Mouse (Mus musculus) brown adipose tissue, adult 24 weeks (tissue): ENCODE results near the gene Cd63. TPM values are rescaled to one million over a fixed set of nuclear protein-coding genes. Genes with fewer than 3 reads are reported as not detected.

Source experiments
- H3K27ac ChIP-seq: fragments of 200-500 bp; replicated peaks from 2 replicates; pipeline ENCODE4 v1.5.1; 2012; ENCODE audit warnings: low read depth, mild to moderate bottlenecking, low read length
- H3K4me1 ChIP-seq: fragments of 200-500 bp; 2 replicates; pipeline ENCODE4 v1.6.1; 2012; ENCODE audit warnings: low read length, mixed read lengths; ENCODE audit not compliant: control insufficient read depth, insufficient read depth, insufficient read length
- H3K4me3 ChIP-seq: fragments of 200-500 bp; 2 replicates; pipeline ENCODE4 v1.5.1; 2012; ENCODE audit warnings: low read depth, mild to moderate bottlenecking, low read length, moderate library complexity; ENCODE audit not compliant: insufficient read depth
- polyA plus RNA-seq: library from polyadenylated mRNA; stranded (reverse); fragments of >200 nt; gene quantifications from 2 replicates; pipeline ENCODE4 v1.2.4, GENCODE M21; 2012; ENCODE audit not compliant: missing spikeins, insufficient read depth, insufficient read length

Gene Cd63
- polyA plus RNA-seq, 1 experiment: 59.5 TPM

DNA sequence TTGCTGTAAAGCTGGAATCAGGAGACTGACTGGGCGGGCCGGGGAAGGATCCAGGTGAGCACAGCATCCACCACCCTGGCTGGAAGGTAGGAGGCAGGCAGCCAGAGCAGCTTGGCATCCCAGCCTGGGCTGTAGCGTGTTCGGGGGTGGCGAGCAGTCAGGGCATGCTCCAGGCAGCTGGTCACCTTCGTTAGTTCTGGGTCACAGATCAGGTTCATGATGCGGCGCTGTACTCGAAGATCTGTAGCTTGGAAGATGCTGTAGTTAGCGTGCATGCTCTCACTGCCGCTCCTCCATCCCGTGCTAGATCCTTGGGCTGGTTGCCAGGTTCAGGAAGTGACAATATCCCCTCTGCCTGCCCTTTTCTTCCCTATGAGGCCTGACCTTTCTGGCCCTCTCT is 12.9 kb downstream of the Cd63 start:
- no peak overlapping the region for H3K27ac ChIP-seq
- peaks cover 2% of the 10 kb centered on the region; the same call in 1 of the 2 replicates for H3K4me1 ChIP-seq
- H3K4me3 ChIP-seq: no peak overlapping the region

DNA sequence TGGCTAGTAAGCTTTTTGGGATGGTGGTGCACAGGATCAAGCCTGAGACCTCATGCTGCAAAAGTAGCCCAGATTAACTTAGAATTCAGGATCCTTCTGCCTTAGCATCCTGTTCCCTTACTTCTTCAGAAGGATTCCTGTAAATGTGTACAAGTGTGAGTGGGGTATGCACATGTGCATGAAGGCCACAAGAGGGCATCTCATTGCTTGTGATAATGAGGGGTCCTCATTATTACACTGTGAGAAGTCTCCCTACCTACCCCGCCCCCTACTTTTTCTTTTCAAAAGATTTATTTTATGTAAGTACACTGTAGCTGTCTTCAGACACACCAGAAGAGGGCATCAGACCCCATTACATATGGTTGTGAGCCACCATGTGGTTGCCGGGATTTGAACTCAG is 14.8 kb downstream of the Cd63 start:
- Histone ChIP-seq H3K4me3 (no peak overlapping the region), H3K4me1 (peaks cover 2% of the 10 kb centered on the region; the same call in 1 of the 2 replicates), H3K27ac (no peak overlapping the region)

DNA sequence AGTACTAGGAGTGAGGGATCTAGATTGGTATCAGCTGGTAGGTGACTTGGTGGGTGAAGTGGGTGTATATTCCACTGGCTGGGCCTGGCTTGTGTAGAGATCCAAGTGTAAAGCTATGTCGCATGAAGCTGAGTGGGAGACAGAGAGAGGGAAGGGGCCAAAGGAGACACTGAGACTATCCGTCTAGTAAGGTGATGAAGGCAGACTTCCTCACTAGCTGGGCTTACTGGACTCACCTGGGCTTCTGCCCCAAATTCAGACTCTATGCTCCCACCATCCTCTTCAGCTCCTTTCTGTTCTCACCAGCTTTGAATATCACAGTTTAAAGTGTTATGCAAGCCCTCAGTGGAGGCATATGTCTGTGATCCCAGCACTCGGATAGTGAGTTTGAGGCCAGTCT is 15.9 kb downstream of the Cd63 start:
- Histone ChIP-seq H3K27ac (no peak overlapping the region), H3K4me3 (no peak overlapping the region)

DNA sequence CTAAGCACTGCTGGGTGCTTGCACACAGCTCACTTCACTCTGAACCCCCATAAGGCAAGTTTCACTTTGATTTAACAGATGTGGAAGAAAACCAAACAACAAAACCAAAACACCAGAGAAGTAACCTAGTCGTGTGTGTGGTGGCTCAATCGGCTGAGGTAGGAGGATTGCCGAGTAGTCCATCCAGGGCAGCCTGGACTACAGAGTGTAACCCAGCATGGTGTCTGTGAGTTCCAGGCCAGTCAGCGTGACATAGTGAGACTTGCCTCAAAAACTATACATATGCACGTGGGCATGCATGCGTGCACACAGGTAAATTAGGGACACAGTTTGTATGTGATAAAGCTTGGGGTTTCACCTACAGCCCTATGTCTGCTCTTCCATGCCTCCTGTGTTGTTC is 16.6 kb downstream of the Cd63 start:
- Histone ChIP-seq H3K4me1 (peaks cover 10% of the 10 kb centered on the region), H3K4me3 (no peak overlapping the region), H3K27ac (no peak overlapping the region)

More for the DNA sequence above, 15.9 kb downstream of the Cd63 start:
- H3K4me1 ChIP-seq: peaks cover 4% of the 10 kb centered on the region

DNA sequence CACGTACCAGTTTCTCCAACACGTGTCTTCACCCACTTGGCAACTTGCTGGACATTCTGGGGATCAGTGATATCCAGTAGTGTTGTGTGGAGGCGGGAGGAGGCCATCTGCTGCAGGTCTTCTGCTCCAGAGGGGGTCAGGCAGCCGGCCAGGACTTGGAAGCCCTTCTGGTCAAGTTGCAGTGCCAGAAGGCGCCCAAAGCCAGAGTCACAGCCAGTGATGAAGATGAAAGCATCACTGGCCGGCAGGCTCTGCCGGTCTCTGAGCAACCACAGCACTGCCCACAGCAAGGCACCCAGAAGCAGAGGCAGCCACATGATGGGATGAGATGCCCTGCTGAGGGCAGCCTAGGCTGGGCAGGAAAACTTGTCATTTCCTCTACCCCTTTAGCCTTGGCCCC is 17.5 kb downstream of the Cd63 start:
- H3K27ac ChIP-seq: no peak overlapping the region
- H3K4me1 ChIP-seq: peaks cover 10% of the 10 kb centered on the region
- H3K4me3 ChIP-seq: no peak overlapping the region

DNA sequence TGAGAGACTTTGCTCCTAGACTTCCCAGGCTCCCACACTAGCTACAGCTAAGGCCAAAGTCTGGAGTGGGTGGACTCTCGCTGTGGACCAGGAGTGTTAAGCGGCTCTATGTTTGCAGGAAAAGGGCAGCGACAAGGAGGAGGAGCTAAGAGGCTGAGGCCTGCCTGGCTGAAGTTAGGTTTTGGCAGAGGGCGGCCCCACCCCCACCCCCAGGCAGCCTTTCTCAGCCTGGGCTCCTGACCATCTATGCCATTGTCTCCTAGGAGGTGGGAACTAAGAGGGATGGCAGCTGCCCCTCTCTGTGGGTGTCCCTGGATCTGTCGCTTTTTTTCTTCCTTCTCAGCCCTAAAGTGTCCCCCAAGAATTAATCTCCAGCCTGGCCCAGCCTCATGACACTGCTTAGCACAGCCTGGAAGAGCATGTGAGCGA is 18.4 kb downstream of the Cd63 start:
- no peak overlapping the region for H3K4me3 ChIP-seq
- peak overlapping the region; percentile 30 for H3K27ac ChIP-seq

DNA sequence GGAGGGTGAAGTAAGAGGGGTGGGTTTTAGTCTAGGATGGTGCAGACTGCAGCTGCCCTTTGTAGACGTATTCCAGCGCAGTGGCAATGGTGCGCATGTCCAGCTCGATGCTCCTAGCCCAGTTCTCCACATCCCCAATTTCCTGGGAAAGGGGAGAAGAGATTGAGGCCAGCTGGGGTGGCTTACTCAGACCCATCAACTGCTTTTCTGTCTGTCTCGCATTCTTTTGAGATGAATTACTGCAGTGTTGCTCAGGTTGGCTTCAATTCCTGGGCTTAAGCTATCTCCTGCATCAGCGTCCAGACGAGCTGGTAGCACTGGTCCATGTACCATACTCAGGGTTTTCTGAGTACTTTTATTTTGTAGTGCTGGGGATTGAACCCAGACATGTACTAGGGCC is 19.2 kb downstream of the Cd63 start:
- Histone ChIP-seq H3K27ac (peak overlapping the region; percentile 30), H3K4me1 (peaks cover 11% of the 10 kb centered on the region; the same call in 1 of the 2 replicates), H3K4me3 (no peak overlapping the region)

More for the DNA sequence above, 18.4 kb downstream of the Cd63 start:
- peaks cover 9% of the 10 kb centered on the region; the same call in 1 of the 2 replicates for H3K4me1 ChIP-seq

DNA sequence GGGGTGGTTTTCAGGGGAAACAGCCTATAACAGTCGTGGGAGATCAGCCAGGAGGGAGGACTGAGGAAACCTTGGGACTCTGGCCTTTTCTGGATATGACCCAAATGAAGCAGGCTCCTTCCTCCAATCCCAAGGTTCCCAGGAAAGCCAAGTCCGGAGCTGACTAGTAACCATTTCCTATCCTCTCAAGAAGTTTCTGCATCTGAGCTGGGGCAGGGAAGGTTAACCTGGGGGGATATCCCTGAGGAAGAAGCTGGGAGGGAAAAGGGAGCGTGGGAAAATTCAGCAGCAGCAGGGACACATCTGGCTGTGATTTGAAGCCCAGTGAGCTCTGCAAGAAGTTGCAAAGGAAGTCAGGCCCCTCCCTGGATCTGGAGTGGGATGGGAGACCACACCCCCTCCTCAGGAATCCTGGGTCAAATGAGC is 20.0 kb downstream of the Cd63 start:
- peaks cover 11% of the 10 kb centered on the region; the same call in 1 of the 2 replicates for H3K4me1 ChIP-seq
- peak overlapping the region; percentile 47 for H3K27ac ChIP-seq
- no peak overlapping the region for H3K4me3 ChIP-seq

DNA sequence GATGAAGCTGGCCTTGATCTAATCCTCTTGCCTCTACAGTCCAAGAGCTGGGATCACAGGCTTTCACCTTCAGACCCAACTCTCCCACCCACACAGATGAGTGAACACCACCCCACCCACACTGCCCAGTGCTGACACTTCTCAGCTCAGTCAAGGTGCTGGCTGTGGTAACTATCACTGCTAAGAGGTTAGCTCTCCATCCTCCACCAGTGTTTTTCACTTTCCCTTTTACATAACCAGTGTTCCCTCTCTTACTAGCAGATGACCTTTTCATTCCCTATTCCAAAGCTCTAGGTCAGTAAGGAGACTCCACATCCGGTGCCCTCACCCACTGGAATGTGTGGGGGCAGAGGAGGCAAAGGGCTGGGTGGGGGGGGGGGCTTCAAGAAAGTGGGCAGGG is 20.5 kb downstream of the Cd63 start:
- Histone ChIP-seq H3K27ac (peak overlapping the region; percentile 47), H3K4me3 (no peak overlapping the region), H3K4me1 (peaks cover 11% of the 10 kb centered on the region; the same call in 1 of the 2 replicates)

DNA sequence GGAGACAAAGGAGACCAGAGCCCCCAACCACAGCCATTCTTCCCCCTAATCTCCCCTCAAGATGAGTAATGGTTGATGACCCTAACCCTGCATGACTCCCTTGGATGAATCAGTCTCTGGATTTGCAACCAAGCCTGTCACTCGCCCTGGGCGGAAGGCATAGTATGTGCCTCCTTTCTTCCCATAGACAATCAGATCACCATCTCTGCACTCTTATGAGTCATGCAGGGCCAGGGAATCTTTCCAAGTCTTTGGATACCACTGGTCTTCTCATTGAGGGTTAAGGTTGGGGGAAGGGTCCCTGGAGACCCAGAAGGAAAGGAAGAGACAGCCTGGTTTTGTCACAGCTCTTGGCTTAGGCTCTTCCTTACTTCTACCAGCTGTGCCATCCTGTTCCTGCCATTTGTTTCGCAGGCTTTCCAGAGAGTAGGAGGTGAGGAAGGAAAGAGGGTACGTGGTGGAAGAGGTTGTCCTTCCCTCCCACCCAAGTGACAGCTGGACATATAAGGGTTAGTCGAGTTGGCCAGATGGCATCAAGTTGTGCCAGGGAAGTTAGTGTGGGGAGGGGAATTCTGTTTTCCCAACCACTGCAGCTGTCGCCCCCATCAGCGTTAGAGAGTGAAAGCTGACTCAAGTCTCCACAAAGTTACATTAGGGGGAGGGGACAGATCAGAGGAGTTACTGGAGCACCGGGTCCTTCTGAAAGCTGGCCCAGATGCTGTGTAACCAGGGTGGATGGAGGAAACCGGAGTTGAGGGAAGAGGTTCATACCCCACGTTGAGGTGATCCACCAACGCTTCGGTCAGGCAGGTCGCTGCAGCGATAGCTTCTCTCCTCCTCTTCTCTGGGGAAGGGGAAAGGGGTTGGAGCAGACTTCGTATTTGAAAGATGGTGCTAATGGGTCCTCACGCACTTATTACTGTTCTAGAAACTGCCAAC is 21.4 kb downstream of the Cd63 start:
- H3K4me3 ChIP-seq: peak overlapping the region; percentile 74
- peak overlapping the region; percentile 45 for H3K27ac ChIP-seq
- H3K4me1 ChIP-seq: peaks cover 11% of the 10 kb centered on the region; the same call in 1 of the 2 replicates

DNA sequence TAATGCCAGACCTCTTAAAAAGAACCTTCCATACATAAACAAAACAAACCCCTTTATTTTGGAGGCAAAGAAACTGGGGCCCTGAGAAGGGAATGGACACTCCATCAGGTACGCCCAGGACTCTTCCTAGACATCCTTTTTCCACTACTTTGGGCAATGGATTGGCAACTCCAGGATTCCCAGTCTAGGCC is 21.9 kb downstream of the Cd63 start, which contains the start of gene Rdh5:
Gene Rdh5, minus strand, starts transcription at position 67 of the 191 bp plus-strand sequence.
- Histone ChIP-seq H3K4me1 (peaks cover 11% of the 10 kb centered on the region; the same call in 1 of the 2 replicates), H3K27ac (peak within 1 kb of the TSS; percentile 92), H3K4me3 (peak within 1 kb of the TSS; percentile 74)

DNA sequence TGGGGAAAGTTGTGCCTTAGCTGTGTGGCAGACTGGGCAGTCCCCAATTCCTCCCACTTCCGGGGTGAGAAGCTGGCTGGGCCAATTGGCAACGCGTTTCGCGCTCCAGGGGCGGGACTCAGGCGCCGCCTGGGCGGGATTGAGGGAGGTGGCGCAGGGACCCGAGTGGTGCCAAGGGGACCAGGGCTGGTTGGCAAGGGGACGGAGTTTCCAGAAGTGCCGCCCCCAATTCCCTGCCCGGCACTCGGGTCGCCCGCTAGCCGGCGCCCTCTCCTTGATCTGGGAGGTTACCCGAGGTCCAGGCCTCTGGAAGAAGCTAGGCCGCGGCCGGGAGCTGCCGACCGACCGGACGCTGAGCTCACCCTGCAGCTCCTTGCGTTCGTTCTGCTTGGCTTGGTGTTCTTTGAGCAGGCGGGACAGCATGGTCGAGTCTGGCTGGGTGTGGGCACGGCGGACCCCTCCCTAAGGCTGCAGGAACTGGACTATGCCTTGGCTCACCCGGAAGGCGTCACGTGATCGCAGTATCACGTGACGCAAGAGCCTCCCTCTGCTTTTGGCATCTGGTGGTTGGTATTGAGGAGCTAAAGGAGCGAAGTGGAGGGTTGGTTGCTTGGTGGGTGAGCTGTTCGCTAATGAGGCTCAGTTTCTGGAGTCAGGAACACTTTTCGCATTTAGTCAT is 22.4 kb downstream of the Cd63 start:
- peaks cover 11% of the 10 kb centered on the region; the same call in 1 of the 2 replicates for H3K4me1 ChIP-seq
- peak overlapping the region; percentile 92 for H3K27ac ChIP-seq
- peak overlapping the region; percentile 74 for H3K4me3 ChIP-seq

DNA sequence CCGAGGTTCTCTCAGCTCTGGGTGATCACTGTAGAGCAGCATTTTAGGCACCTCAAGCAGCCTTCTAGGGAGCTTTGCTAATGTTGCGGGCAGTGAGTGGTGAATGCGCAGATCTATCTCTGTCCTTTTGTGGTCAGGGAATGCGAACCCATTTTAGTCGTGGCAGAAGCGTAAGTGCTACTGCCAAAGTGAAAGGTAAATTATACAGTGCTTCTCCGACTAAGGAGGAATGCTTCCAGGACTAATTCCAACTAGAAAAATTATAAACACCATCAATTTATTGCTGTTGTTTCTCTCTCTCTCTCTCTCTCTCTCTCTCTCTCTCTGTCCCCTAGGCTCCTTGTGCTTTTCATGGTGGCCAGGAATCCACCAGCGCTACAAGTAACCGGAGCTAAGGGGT is 23.1 kb downstream of the Cd63 start, which contains the start of gene Bloc1s1:
Gene Bloc1s1, minus strand, starts transcription at position 101 of the 400 bp plus-strand sequence.
- Histone ChIP-seq H3K27ac (peak within 1 kb of the TSS; percentile 92), H3K4me3 (peak within 1 kb of the TSS; percentile 74), H3K4me1 (peaks cover 11% of the 10 kb centered on the region; the same call in 1 of the 2 replicates)

DNA sequence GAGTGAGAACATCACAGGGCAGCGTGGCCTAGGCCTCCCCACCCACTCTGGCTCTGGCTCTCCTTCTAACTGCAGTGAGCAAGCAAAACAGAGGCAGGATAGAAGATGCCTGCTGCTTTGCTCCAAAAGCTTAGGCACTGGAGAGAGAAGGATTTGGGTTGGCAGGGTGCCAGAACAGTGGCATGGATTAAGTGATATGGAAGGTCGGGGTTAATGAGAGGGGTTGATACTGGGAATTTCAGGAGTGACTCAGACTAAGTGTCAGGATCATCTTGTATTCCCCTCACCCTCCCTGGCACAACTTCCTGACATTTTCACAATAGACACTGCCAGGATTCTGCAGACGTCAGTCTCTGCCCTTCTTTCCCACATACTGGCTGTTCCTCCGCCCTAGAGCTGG is 27.6 kb downstream of the Cd63 start:
- H3K4me3 ChIP-seq: no peak overlapping the region
- H3K27ac ChIP-seq: no peak overlapping the region
- peaks cover 3% of the 10 kb centered on the region; the same call in 1 of the 2 replicates for H3K4me1 ChIP-seq

DNA sequence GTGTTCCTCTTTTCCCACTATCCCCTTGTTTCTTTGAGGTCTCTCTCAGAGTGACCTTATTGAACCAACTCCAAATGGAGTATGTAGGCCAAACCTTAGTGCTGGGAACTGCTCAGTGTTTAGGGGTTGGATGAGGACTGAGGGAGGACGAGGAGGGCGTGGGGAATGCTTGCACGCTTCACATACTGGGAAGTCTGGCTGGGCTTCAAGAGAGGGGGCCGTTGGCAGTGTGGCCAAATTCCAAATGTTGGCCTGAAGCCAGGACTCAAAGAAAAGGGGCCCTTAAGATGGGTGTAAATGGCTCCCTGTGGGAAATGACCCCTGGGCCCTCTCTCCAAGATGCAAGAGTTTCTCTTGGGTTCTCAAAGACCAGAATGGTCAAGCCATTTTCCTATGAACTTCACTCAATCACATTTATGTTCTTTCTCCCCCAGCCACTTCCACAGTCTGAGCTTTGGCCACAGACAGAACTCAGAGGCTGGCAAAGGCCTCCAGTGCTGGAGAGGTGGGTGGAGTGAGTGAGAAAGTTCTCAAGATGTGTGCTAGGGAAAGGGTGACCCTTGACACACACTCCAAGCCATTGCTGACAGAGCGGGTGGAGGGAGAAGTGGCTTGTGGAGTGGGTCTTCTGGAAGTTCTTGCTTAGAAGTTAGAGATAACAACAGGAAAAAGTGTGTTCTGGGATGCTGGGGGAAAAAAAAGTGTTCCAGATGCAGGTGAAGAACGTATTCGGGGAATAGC is 29.0 kb downstream of the Cd63 start:
- no peak overlapping the region for H3K4me3 ChIP-seq
- H3K27ac ChIP-seq: peak overlapping the region; percentile 93
- H3K4me1 ChIP-seq: no peaks in the 10 kb centered on the region; the same call in 1 of the 2 replicates
